ENCODE assay signal across 19 mouse cellular contexts in genomic region chr11:98352272-98352990, GRCm38 (mm10). TPM values are rescaled to one million over a fixed set of nuclear protein-coding genes. Genes with fewer than 3 reads are reported as not detected.
"Had no signal": no experiment of that assay in that cellular context is flagged by ENCODE, and none has a peak within 500 bp of the region (broad histone marks: within the 10 kb centered on the region; RNA-seq: fewer than 3 reads in every experiment).

No protein-coding gene starts in this region.

- H3K27ac ChIP-seq: hindbrain, postnatal 0 days; kidney, embryonic 15.5 days; liver, embryonic 15.5 days; neural tube, embryonic 15.5 days had no signal

- DNase-seq: kidney, postnatal 14 days; left cerebral cortex, postnatal 4 days; midbrain, embryonic 14.5 days; right cerebral cortex, adult 18-20 months; right cerebral cortex, postnatal 25 days; spleen, adult 18-20 months; thymus, postnatal 4 days had no signal

- H3K9ac ChIP-seq: kidney, embryonic 15.5 days; limb, embryonic 13.5 days; liver, embryonic 15.5 days; lung, embryonic 15.5 days; neural tube, embryonic 15.5 days had no signal

- H3K4me3 ChIP-seq: kidney, embryonic 15.5 days; limb, embryonic 13.5 days; liver, embryonic 15.5 days; lung, embryonic 15.5 days; myocyte; neural tube, embryonic 15.5 days had no signal

- H3K9me3 ChIP-seq: kidney, embryonic 15.5 days; limb, embryonic 13.5 days; liver, embryonic 15.5 days; lung, embryonic 15.5 days; neural tube, embryonic 15.5 days had no signal

- H3K36me3 ChIP-seq: kidney, embryonic 15.5 days; limb, embryonic 13.5 days; liver, embryonic 15.5 days; lung, embryonic 15.5 days; neural tube, embryonic 15.5 days had no signal

- H3K4me2 ChIP-seq: kidney, embryonic 15.5 days; limb, embryonic 13.5 days; liver, embryonic 15.5 days; lung, embryonic 15.5 days; neural tube, embryonic 15.5 days had no signal

- ATAC-seq: hindbrain, postnatal 0 days had no signal

RNA-seq across cellular contexts. Expression of gene Ppp1r1b, which starts 4.2 kb away (rescaled TPM):
- polyA plus RNA-seq: myocyte had no signal

RNA-seq across cellular contexts. Expression of gene Neurod2, which starts 23.0 kb away (rescaled TPM):
- polyA plus RNA-seq: kidney, embryonic 15.5 days; large intestine, adult 2 months; limb, embryonic 13.5 days; liver, adult 2 months; liver, embryonic 15.5 days; lung, embryonic 15.5 days; myocyte; stomach, embryonic 14.5 days; thymus, postnatal 0 days had no signal

RNA-seq across cellular contexts. Expression of gene Tcap, which starts 31.2 kb away (rescaled TPM):
- polyA plus RNA-seq: hindbrain, postnatal 0 days; intestine, embryonic 14.5 days; midbrain, embryonic 14.5 days; thymus, postnatal 0 days had no signal

RNA-seq across cellular contexts. Expression of gene Pnmt, which starts 33.8 kb away (rescaled TPM):
- polyA plus RNA-seq: intestine, embryonic 14.5 days; large intestine, adult 2 months; liver, adult 2 months; liver, embryonic 15.5 days; stomach, embryonic 14.5 days had no signal
